Mouse (Mus musculus): ENCODE data around the gene Dmwd. TPM values are rescaled to one million over a fixed set of nuclear protein-coding genes. Genes with fewer than 3 reads are reported as not detected.

Gene Dmwd
- polyA plus RNA-seq (2017; shearing (Covaris generic)) = 1 to 10 TPM in 1 of 2 experiments, under 1 TPM in 1; 0.13 to 1.2 TPM

DNA sequence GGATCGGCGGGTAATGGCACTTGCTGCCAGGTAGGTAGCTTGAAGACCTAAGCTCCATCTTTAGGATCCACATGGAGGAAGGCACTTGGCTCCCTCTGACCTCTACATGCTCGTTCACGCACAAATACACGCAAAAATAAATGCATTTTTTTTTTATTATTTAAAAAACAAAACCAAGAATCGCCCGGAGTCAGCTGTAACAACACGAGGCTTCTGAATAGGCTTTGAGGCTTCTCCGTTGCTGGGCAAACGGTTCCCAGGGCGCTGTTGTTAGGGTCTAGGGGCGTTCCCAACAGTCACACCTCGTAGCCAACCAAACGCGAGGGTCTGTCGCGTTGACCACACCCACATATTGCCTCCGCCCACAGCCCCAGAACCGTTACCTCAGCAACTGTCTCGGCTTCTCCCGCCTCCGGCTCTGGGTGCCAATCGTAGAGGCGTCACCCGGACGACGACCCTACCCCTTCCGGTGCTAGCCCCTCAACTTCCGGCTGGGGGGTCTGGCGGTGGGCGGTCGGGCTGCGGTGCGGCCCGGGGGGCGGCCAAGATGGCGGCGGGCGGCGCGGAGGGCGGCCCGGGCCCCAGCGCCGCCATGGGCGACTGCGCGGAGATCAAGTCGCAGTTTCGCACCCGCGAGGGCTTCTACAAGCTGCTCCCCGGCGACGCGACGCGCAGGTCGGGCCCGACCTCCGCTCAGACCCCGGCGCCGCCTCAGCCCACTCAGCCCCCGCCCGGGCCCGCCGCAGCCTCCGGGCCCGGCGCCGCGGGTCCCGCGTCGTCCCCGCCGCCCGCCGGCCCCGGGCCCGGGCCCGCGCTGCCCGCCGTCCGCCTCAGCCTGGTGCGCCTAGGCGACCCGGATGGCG, at the start of gene Dmwd:
TSS of gene Dmwd (plus strand) at position 505 of the 863 bp plus-strand sequence.

DNA sequence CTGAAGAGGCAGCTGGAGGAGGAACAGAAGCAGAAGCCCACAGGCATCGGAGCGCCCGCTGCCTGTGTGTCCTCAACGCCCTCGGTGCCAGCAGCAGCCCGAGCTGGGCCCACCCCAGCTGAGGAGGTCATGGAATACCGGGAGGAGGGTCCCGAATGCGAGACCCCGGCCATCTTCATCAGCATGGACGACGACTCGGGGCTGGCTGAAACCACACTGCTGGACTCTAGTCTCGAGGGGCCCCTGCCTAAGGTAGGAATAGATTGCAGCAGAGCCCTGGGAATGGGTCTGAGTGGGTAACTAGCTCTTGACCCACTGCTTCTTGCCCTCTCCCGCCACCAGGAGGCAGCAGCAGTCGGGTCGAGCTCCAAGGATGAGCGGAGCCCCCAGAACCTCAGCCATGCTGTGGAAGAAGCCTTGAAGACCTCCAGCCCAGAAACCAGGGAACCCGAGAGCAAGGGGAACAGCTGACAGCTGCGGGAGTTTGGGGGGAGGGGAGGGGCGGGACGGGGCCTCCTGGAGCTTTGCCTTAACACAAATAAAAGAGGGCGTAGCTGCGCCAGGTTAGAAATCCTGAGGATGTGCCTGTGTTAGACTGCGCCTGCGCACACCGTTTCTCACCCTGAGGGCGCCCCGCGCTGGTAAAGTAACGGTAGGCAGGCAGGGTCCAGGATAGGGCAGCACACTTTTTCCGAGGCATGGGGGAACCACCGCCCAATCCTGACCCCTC, 21.8 kb upstream of the Dmwd start, which contains the start of gene Rsph6a:
TSS of gene Rsph6a (plus strand) at position 644 of the 730 bp plus-strand sequence.

GRCm38 (mm10) chr7:19083701-19084100, 7.7 kb downstream of the Dmwd start, which contains the start of gene Dmpk:
Gene Dmpk (plus strand): TSS chr7:19083849.

DNA sequence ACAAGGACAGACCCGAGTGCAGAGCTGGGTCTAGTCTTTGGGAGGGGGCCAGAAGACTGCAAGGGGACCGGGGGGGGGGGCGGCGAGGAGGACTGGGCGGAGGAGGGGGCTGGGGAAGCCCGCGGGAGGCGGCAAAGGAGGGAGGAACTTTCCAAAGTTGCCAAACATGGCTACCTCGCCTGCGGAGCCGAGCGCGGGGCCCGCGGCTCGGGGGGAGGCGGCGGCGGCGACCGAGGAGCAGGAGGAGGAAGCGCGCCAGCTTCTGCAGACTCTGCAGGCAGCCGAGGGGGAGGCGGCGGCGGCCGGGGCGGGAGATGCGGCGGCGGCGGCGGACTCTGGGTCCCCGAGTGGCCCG, 18.4 kb downstream of the Dmwd start, which contains the start of gene Six5:
TSS of gene Six5 (plus strand) at position 124 of the 355 bp plus-strand sequence.

DNA sequence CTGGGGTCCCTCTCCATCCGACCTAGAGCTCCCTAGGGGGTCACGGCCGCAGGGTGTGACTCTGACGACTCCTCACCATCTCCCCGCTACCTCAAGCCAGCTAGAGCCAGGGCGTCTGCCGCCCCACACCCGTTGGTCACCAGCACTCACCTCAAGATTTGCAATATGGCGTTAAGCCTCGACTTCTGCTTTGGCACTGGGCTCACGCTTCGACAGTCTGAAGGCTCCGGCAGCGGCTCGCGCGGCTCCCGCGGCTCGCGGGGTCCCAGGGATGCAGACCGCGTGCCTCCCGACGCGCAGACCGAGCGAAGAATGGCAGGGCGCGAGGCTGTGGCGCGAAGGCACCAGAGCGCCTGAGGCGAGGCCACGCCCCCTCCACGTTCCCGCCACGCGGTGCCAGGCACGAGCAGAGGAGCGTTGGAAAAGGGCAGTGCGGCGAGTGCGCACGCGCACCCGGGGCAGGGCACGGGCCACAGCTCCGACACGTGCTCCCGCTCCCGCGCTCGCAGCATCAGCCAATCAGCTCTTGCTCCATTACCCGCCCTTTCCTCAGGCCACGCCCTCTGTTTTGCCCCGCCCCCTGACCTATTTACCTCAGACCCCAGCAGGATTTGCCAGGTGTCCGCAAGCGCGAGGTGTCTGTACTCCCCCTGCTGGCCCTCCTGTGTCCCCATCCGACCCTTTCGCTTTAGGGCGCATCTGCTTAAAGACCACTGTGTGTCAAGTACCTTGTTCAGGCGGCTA, 42.2 kb downstream of the Dmwd start, which contains the start of gene Gm4969:
TSS of gene Gm4969 (minus strand) at position 341 of the 744 bp plus-strand sequence.

GRCm38 (mm10) chr7:19119631-19120429, 43.8 kb downstream of the Dmwd start, which contains the start of gene Fbxo46:
Gene Fbxo46 (plus strand): TSS chr7:19119859.

Other genes with a start within 250 kb of the Dmwd start
- gene Mill2, start 236.3 kb upstream of the Dmwd start, polyA plus RNA-seq (2017; shearing (Covaris generic)) = under 1 TPM in 1 of 2 experiments, not detected in 1; 0.77 TPM
- 100 to 1,000 TPM; 131 to 365 TPM for gene Pglyrp1, start 204.9 kb upstream of the Dmwd start, polyA plus RNA-seq (2017; shearing (Covaris generic))
- gene Ccdc61, start 165.8 kb upstream of the Dmwd start, polyA plus RNA-seq (2017; shearing (Covaris generic)) = 10 to 100 TPM; 29.2 to 30.6 TPM
- under 1 TPM in 1 of 2 experiments, not detected in 1; 0.05 TPM for gene Nova2, start 150.3 kb upstream of the Dmwd start, polyA plus RNA-seq (2017; shearing (Covaris generic))
- gene Nanos2, start 88.8 kb upstream of the Dmwd start, polyA plus RNA-seq (2017; shearing (Covaris generic)) = under 1 TPM in 1 of 2 experiments, not detected in 1; 0.23 TPM
- 1 to 10 TPM; 5.2 to 9.4 TPM for gene Mypop, start 85.0 kb upstream of the Dmwd start, polyA plus RNA-seq (2017; shearing (Covaris generic))
- 10 to 100 TPM; 36.4 to 40.1 TPM for gene Irf2bp1, start 72.2 kb upstream of the Dmwd start, polyA plus RNA-seq (2017; shearing (Covaris generic))
- not detected for gene Foxa3, start 52.7 kb upstream of the Dmwd start, polyA plus RNA-seq (2017; shearing (Covaris generic))
- 10 to 100 TPM; 18.4 to 25.8 TPM for gene Sympk, start 51.9 kb upstream of the Dmwd start, polyA plus RNA-seq (2017; shearing (Covaris generic))
- not detected for gene Rsph6a, start 21.5 kb upstream of the Dmwd start, polyA plus RNA-seq (2017; shearing (Covaris generic))
- gene Dmpk, start 7.6 kb downstream of the Dmwd start, polyA plus RNA-seq (2017; shearing (Covaris generic)) = under 1 TPM in 1 of 2 experiments, not detected in 1; 0.23 TPM
- under 1 TPM in 1 of 2 experiments, not detected in 1; 0.61 TPM for gene Six5, start 18.4 kb downstream of the Dmwd start, polyA plus RNA-seq (2017; shearing (Covaris generic))
- not detected for gene Gm4969, start 42.1 kb downstream of the Dmwd start, polyA plus RNA-seq (2017; shearing (Covaris generic))
- gene Fbxo46, start 43.6 kb downstream of the Dmwd start, polyA plus RNA-seq (2017; shearing (Covaris generic)) = 10 to 100 TPM in 1 of 2 experiments, 1 to 10 TPM in 1; 9.4 to 18.5 TPM
- 10 to 100 TPM in 1 of 2 experiments, 1 to 10 TPM in 1; 9.8 to 10.7 TPM for gene Qpctl, start 73.1 kb downstream of the Dmwd start, polyA plus RNA-seq (2017; shearing (Covaris generic))
- gene Snrpd2, start 73.5 kb downstream of the Dmwd start, polyA plus RNA-seq (2017; shearing (Covaris generic)) = 10 to 100 TPM; 43.7 to 53.5 TPM
- gene Gipr, start 89.9 kb downstream of the Dmwd start, polyA plus RNA-seq (2017; shearing (Covaris generic)) = under 1 TPM in 1 of 2 experiments, not detected in 1; 0.37 TPM
- gene Eml2, start 100.2 kb downstream of the Dmwd start, polyA plus RNA-seq (2017; shearing (Covaris generic)) = 10 to 100 TPM; 21.8 to 28.3 TPM
- under 1 TPM; 0.16 to 0.17 TPM for gene Gpr4, start 136.3 kb downstream of the Dmwd start, polyA plus RNA-seq (2017; shearing (Covaris generic))
- 10 to 100 TPM; 17.5 to 19.0 TPM for gene Opa3, start 152.1 kb downstream of the Dmwd start, polyA plus RNA-seq (2017; shearing (Covaris generic))
- gene Vasp, start 195.6 kb downstream of the Dmwd start, polyA plus RNA-seq (2017; shearing (Covaris generic)) = 100 to 1,000 TPM; 246 to 417 TPM
- gene Ppm1n, start 203.8 kb downstream of the Dmwd start, polyA plus RNA-seq (2017; shearing (Covaris generic)) = 1 to 10 TPM in 1 of 2 experiments, under 1 TPM in 1; 0.77 to 7.4 TPM
- under 1 TPM; 0.25 to 0.48 TPM for gene Rtn2, start 206.4 kb downstream of the Dmwd start, polyA plus RNA-seq (2017; shearing (Covaris generic))
- gene Fosb, start 233.8 kb downstream of the Dmwd start, polyA plus RNA-seq (2017; shearing (Covaris generic)) = 1 to 10 TPM in 1 of 2 experiments, under 1 TPM in 1; 0.52 to 1.4 TPM

Data from activated CD4-positive, CD25-positive, alpha-beta regulatory T cell (primary cell).